Mouse (Mus musculus): Measurements from ENCODE around the gene B9d2. TPM values are rescaled to one million over a fixed set of nuclear protein-coding genes. Genes with fewer than 3 reads are reported as not detected.

B9d2 gene
- polyA plus RNA-seq, 1 experiment from 2014 or later = 39.2 TPM

DNA sequence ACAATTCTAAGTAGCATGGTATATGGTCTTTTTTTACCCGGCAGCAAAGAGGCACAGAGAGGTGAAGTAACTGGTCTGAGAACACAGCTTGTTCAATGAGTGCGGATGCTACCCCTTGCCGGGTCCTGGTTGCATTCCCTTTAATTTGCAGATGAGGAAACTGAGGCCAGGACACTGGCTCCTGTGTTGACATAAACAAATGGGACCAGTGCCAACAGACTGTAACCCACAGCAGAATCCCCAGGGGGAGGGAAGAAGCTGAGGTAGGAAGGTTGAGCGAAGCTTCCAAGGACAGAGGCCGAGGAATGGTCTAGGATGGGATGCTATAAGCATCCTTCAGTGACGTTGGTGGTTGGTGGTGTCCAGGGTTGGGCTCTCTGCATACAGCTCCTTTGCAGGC, 5.2 kb upstream of the B9d2 start:
- no peak for ATAC-seq (replicated peaks)
- Histone ChIP-seq H3K36me3 (no peaks in the 10 kb centered on the region), H3K27me3 (peaks cover 23% of the 10 kb centered on the region), H3K27ac (replicated peaks) (no peak overlapping the region), H3K4me2 (replicated peaks) (peak overlapping the region; percentile 55; the same call in 1 of the 2 replicates), H3K9ac (replicated peaks) (no peak overlapping the region), H3K4me3 (peak overlapping the region; percentile 41; the same call in 1 of the 2 replicates), H3K4me1 (peaks cover 33% of the 10 kb centered on the region), H3K9me3 (no peaks in the 10 kb centered on the region)
- 49% methylated on average over 6 of the region's 6 CpGs for WGBS

DNA sequence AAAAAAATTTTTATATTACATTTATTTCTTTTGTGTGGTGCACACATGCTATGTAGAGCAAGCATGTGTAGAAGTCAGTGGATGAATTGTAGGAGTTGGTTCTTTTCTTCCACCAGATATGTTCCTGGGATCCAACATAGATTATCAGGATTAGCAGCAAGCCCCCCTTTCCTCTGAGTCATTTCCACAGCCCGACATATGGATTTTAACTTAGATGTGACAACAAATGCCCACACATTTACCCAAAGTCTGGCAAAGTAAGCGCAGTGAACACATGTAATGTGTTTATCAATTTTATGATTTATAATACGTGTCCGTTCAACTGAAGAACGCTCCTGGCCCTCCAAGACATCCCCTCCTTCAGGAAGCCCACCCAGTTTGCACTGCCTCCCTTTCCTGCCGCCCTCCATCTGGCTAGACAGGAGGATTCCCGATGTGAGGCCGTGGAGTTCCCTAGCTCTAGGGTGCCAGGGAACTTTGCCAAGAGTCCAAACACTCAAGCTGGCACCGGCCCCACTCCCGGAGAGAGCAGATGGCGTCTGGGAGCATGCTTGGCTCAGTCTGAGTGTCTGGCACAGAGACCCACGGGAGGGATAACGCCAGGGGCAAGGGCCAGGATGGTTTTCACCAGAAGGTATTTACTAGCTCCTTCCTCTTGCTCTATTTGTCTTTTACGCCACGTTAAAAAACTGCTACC, 4.3 kb upstream of the B9d2 start:
- 34% methylated on average over 15 of the region's 15 CpGs for WGBS
- H3K4me1 ChIP-seq = peaks cover 37% of the 10 kb centered on the region
- H3K4me2 ChIP-seq (replicated peaks) = peak overlapping the region; percentile 9; the same call in 1 of the 2 replicates
- no peaks in the 10 kb centered on the region for H3K9me3 ChIP-seq
- H3K36me3 ChIP-seq = no peaks in the 10 kb centered on the region
- peak; percentile 76 for ATAC-seq (replicated peaks)
- H3K27me3 ChIP-seq = peaks cover 23% of the 10 kb centered on the region
- H3K9ac ChIP-seq (replicated peaks) = no peak overlapping the region
- H3K4me3 ChIP-seq = no peak overlapping the region
- H3K27ac ChIP-seq (replicated peaks) = peak overlapping the region; percentile 90

DNA sequence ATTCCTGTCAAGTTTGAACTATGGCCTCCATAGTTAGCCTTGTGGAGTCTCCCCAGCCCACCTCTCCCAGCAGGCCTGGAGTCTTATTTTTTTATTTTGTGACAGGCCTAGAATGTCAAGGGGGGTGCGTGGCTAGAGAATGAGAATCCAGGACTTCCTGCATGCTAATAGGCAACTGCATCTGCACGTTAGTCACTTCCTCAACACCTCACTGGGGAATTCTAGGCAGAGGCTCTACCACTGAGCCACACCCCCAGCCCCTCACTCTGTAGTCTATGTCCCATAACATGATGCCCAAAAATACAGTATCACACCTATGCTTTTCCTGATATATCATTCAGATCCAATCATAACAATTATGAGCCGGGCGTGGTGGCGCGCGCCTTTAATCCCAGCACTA, 3.6 kb upstream of the B9d2 start:
- H3K27me3 ChIP-seq = peaks cover 23% of the 10 kb centered on the region
- 86% methylated on average over 7 of the region's 7 CpGs for WGBS
- H3K36me3 ChIP-seq = no peaks in the 10 kb centered on the region

DNA sequence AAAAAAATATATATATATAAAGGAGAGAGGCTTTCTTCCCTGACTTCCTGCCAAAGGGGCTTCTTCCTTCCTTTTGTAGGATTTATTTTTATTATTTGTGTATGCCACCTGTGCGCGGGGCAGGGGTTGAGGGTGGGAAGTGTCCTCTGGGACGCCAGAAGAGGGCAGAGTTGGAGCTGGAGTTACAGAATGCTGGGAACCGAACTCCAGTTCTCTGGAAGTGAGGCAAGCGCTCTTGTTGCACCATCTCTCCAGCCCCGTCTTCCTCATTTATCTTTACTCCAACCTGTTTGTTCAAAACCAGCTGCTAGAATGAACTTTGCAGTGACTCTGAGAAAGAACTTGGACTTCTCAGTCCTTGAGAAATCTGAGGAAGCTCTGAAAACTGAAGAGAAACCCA, 609 bp upstream of the B9d2 start:
- 8% methylated on average over 6 of the region's 6 CpGs for WGBS

More for the DNA sequence above, 3.6 kb upstream of the B9d2 start:
- H3K9me3 ChIP-seq = no peaks in the 10 kb centered on the region
- H3K27ac ChIP-seq (replicated peaks) = peak overlapping the region; percentile 90
- H3K4me2 ChIP-seq (replicated peaks) = 0 out of 2 replicates have a peak overlapping the region, but pooled peaks have one; percentile 9
- no peak overlapping the region for H3K9ac ChIP-seq (replicated peaks)
- H3K4me1 ChIP-seq = peaks cover 44% of the 10 kb centered on the region
- no peak for ATAC-seq (replicated peaks)
- no peak overlapping the region for H3K4me3 ChIP-seq

DNA sequence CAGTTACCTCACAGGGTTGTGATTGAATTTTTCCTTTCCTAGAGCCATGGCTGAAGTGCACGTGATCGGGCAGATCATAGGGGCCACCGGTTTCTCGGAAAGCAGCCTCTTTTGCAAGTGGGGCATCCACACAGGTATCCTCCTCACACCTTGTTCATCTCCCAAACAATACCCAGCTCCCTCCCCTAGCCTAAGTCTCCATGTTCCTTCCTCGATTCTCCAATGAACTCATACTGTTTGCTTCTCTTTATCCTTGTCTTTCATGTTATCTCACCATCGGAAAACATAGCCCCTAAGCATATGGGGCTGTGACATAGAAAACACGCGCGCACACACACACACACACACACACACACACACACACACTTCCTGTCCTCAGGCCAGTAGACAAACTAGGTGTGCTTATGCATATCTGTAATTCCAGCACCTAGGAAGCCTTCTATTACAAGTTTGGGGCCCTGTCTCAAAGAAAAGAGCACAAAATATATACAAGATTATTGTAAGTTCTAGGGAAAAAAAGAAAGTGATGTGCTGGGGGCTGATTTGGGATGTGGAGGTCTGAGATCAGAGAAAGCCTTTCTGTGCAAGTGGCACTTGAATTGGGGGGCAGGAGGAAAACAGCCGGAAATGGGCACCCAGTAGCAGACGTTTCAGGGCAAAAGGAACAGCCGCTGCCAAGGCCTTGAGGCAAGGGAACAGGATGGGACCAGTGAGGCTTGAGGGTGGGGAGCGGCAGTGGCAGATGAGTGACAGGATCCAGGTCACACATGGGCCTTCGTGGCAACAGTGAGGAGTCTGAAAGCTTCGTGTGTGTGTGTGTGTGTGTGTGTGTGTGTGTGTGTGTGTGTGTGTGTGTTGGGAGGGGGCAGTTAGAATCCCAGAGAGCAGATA, 1.0 kb downstream of the B9d2 start:
- H3K4me1 ChIP-seq = peaks cover 23% of the 10 kb centered on the region
- H3K9me3 ChIP-seq = no peaks in the 10 kb centered on the region
- ATAC-seq (replicated peaks) = peak; percentile 4; the same call in 1 of the 2 replicates
- peak overlapping the region; percentile 64 for H3K4me2 ChIP-seq (replicated peaks)
- 61% methylated on average over 15 of the region's 15 CpGs for WGBS
- H3K27ac ChIP-seq (replicated peaks) = peak overlapping the region; percentile 97
- peak overlapping the region; percentile 69 for H3K4me3 ChIP-seq
- H3K36me3 ChIP-seq = no peaks in the 10 kb centered on the region
- peaks cover 11% of the 10 kb centered on the region for H3K27me3 ChIP-seq
- H3K9ac ChIP-seq (replicated peaks) = peak overlapping the region; percentile 60; the same call in 1 of the 2 replicates

More for the DNA sequence above, 609 bp upstream of the B9d2 start:
- no peaks in the 10 kb centered on the region for H3K36me3 ChIP-seq
- peak overlapping the region; percentile 69 for H3K4me3 ChIP-seq
- ATAC-seq (replicated peaks) = no peak
- H3K4me2 ChIP-seq (replicated peaks) = peak overlapping the region; percentile 64
- H3K27me3 ChIP-seq = peaks cover 1% of the 10 kb centered on the region
- peaks cover 37% of the 10 kb centered on the region for H3K4me1 ChIP-seq
- H3K9ac ChIP-seq (replicated peaks) = peak overlapping the region; percentile 60
- H3K27ac ChIP-seq (replicated peaks) = peak overlapping the region; percentile 97; the same call in 1 of the 2 replicates
- H3K9me3 ChIP-seq = no peaks in the 10 kb centered on the region

DNA sequence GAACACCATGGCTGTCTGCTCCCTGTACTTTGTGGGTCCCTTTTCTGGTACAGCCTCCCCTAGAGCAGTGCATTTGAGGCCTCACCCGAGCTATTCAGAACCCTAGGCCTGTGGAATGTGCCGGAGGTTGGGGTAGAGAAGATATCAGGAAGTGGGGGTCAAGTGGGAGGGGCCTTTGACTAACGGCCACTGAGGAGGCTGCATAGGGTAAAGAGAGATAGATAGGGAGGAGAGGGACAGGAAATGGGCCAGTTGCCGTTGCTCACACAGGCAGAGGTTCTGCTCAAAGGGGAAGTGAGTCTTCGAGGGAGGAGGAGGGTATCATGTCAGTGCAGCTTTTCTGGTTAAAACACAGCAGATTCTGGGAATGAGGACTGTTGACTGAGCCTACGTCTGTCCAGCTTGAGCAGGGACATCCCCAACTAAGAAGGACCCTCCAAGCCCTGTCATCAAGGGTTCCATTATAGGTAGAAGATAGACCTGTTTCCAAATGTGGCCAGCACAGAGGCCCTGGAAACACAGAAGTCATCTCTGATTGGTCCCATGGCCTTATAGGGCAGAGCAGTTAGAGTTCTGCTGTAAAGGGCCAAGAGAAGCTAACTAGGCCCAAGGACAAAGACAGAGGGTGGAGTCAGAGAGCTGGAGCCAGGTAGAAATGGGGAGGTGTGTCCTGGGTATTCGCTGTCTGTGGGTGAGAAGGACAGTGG, 3.0 kb downstream of the B9d2 start:
- H3K9me3 ChIP-seq = no peaks in the 10 kb centered on the region
- no peak overlapping the region for H3K9ac ChIP-seq (replicated peaks)
- H3K4me3 ChIP-seq = no peak overlapping the region
- no peak overlapping the region for H3K27ac ChIP-seq (replicated peaks)
- H3K4me2 ChIP-seq (replicated peaks) = no peak overlapping the region
- H3K36me3 ChIP-seq = no peaks in the 10 kb centered on the region
- WGBS = 78% methylated on average over 7 of the region's 7 CpGs
- H3K27me3 ChIP-seq = peaks cover 32% of the 10 kb centered on the region
- no peak for ATAC-seq (replicated peaks)
- peaks cover 38% of the 10 kb centered on the region for H3K4me1 ChIP-seq

DNA sequence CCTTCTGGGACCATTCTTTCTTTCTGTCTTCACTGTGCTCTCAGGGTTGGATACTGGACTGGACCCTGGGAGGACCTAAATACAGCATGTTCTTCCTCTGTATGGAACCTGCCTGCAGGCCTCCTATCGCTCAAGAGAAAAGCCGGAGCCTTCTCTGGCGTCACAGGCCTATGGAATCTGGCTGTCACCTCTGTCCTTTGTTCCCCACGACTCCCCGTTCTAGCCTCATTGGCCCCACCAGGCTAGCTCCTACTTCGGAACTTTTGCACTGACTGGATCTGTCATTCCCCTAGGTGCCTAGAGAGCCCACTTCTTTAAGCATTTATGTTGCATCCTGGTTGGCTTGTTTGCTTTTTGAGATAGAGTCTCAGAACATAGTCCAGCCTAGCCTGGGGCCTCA, 4.1 kb downstream of the B9d2 start:
- ATAC-seq (replicated peaks) = no peak
- H3K27me3 ChIP-seq = peaks cover 42% of the 10 kb centered on the region
- WGBS = 88% methylated on average over 6 of the region's 6 CpGs
- H3K36me3 ChIP-seq = no peaks in the 10 kb centered on the region
- H3K9ac ChIP-seq (replicated peaks) = no peak overlapping the region
- no peak overlapping the region for H3K4me2 ChIP-seq (replicated peaks)
- no peak overlapping the region for H3K27ac ChIP-seq (replicated peaks)
- peaks cover 47% of the 10 kb centered on the region for H3K4me1 ChIP-seq
- no peaks in the 10 kb centered on the region for H3K9me3 ChIP-seq
- H3K4me3 ChIP-seq = no peak overlapping the region

DNA sequence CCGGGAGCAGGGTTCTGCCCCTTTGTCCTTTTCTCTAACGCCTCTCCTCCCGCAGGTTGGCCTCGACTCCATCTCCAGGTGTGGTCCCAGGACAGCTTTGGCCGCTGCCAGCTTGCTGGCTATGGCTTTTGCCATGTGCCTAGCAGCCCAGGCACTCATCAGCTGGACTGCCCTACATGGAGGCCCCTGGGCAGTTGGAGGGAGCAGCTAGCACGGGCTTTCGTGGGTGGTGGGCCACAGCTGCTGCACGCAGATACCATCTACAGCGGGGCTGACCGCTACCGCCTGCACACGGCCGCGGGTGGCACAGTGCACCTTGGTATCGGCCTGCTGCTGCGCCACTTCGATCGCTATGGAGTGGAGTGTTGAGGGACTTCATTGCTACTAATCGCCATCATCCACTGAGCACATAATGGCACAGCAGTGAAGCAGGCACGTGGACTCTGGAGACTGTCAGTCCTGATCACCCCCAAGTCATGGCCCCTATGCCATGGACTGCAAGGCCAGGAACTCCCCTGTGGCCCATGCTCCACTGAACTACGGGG, 5.4 kb downstream of the B9d2 start:
- Histone ChIP-seq H3K27ac (replicated peaks) (no peak overlapping the region), H3K36me3 (no peaks in the 10 kb centered on the region), H3K4me3 (no peak overlapping the region), H3K4me2 (replicated peaks) (no peak overlapping the region), H3K4me1 (peaks cover 39% of the 10 kb centered on the region), H3K9ac (replicated peaks) (no peak overlapping the region), H3K27me3 (peaks cover 53% of the 10 kb centered on the region), H3K9me3 (no peaks in the 10 kb centered on the region)
- no peak for ATAC-seq (replicated peaks)
- 74% methylated on average over 21 of the region's 21 CpGs for WGBS

DNA sequence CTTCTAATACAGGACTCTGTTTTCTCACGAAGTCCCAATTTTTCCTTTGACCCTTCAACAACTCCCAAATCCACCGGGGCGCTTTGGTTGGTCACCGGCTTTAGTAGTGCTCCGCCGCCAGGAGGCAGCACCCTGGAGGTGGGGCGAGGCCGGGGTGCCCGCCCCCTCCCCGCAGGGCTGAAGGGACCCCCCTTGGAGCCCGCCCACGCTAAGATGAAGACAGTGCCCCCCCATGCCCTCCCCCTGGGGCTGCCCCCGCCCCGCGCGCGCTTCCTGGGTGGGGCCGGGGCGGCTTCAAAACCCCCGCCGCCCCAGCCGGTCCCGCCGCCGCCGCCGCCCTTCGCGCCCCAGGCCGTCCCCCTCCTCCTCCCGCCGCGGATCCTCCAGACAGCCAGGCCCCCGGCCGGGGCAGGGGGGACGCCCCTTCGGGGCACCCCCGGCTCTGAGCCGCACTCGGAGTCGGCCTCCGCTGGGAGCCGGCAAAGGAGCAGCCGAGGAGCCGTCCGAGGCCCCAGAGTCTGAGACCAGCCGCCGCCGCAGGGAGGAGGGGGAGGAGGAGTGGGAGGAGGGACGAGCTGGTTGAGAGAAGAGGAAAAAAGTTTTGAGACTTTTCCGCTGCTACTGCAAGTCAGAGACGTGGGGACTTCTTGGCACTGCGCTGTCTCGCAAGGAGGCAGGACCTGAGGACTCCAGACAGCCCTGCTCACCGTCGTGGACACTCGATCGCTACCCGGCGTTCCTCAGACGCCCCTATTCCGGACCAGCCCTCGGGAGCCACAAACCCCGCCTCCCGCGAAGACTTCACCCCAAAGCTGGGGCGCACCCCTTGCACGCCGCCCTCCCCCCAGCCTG, 6.3 kb downstream of the B9d2 start, which contains the start of gene Tgfb1:
Gene Tgfb1 (plus strand): TSS at position 323 of the 852 bp plus-strand sequence.
- no peak within 1 kb of the TSS for H3K27ac ChIP-seq (replicated peaks)
- WGBS = 1% methylated on average over 54 of the region's 69 CpGs
- H3K9me3 ChIP-seq = no peaks in the 10 kb centered on the region
- ATAC-seq (replicated peaks) = peak; percentile 29; the same call in 1 of the 2 replicates
- peak within 1 kb of the TSS; percentile 34 for H3K9ac ChIP-seq (replicated peaks)
- peaks cover 59% of the 10 kb centered on the region for H3K27me3 ChIP-seq
- H3K36me3 ChIP-seq = no peaks in the 10 kb centered on the region
- H3K4me2 ChIP-seq (replicated peaks) = peak within 1 kb of the TSS; percentile 60
- H3K4me3 ChIP-seq = peak within 1 kb of the TSS; percentile 44
- peaks cover 31% of the 10 kb centered on the region for H3K4me1 ChIP-seq

DNA sequence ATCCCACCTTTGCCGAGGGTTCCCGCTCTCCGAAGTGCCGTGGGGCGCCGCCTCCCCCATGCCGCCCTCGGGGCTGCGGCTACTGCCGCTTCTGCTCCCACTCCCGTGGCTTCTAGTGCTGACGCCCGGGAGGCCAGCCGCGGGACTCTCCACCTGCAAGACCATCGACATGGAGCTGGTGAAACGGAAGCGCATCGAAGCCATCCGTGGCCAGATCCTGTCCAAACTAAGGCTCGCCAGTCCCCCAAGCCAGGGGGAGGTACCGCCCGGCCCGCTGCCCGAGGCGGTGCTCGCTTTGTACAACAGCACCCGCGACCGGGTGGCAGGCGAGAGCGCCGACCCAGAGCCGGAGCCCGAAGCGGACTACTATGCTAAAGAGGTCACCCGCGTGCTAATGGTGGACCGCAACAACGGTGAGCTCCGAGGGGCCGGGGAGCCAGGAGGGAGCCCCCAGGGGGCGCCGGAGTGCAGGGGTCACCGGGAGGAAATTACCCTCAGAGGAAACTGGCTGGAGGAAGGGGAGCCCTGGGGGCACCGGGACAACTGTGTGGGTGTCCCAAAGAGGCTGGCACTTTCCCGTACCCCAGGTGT, 7.3 kb downstream of the B9d2 start:
- no peak overlapping the region for H3K27ac ChIP-seq (replicated peaks)
- no peaks in the 10 kb centered on the region for H3K9me3 ChIP-seq
- peak overlapping the region; percentile 22; the same call in 1 of the 2 replicates for H3K9ac ChIP-seq (replicated peaks)
- ATAC-seq (replicated peaks) = 0 out of 2 replicates have a peak, but pooled peaks have one; percentile 6
- peaks cover 31% of the 10 kb centered on the region for H3K4me1 ChIP-seq
- H3K4me2 ChIP-seq (replicated peaks) = peak overlapping the region; percentile 60
- peaks cover 64% of the 10 kb centered on the region for H3K27me3 ChIP-seq
- H3K36me3 ChIP-seq = no peaks in the 10 kb centered on the region
- WGBS = under 1% methylated on average over 47 of the region's 47 CpGs
- peak overlapping the region; percentile 44 for H3K4me3 ChIP-seq
